Mouse (Mus musculus) yolk sac, embryonic 10.5 days (tissue): Measurements from ENCODE around the gene Thrap3.
"Not testable (repeated sequence)": the region's sequence is repeated elsewhere in the genome, so short reads cannot be mapped to it uniquely, and the experiment has no call there.

Experiments used
- DNase-seq: peaks from one replicate; pipeline ENCODE4 v3.0.0-alpha.2; 2017; ENCODE audit warnings: low spot score

Gene Thrap3

DNA sequence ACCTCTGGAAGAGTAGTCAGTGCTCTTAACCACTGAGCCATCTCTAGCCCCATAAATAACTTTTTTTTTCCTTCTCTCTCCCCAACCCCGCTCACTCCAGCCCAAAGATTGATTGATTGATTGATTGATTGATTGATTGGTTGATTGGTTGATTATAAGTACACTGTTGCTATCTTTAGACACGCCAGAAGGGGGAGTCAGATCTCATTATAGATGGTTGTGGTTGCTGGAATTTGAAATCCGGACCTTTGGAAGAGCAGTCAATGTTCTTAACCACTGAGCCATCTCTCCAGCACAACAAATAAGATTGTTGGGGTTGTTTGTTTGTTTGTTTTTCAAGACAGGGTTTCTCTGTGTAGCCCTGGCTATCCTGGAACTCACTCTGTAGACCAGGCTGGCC, 17.0 kb upstream of the Thrap3 start:
- not testable (repeated sequence) for DNase-seq

DNA sequence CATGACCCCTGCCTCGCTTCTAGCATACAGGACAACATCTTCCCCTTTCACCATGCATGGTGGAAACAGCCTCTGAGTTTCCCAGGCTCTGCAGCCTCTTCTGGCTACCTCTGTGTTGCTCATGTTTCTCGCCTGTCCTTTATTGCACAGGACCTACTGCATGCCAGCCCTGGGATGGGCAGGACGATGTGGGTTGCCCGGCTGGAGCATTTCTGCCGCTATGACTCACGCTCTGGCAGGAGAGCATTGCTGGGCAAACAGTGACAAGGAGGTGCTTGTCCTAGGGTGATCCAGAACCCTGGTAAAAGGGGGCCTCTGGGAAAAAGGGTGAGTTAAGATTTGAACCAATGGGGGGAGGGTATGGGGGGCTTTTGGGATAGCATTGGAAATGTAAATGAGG, 15.2 kb upstream of the Thrap3 start:
- DNase-seq = no peak

- peak; percentile 42 for DNase-seq
These were observed 4.5 kb upstream of the Thrap3 start for GRCm38 (mm10) chr4:126207081-126207480.

DNA sequence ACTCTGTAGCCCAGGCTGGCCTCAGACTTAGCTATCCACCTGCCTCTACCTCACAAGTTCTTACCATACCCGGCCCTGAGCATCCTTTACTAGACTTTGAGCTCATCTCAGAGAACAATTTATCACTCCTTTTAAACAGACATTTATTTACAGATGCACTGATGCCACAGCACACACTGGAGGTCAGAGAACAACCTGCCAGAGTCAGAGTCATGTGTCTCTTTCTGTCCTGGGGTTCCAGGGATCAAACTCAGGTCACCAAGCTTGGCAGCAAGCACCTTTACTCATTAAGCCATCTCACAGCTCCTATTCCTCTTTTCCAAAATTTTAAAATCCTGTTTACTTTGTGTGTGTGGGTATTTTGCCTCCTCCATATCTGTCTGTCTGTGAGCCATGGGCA, 2.8 kb upstream of the Thrap3 start:
- DNase-seq = peak; percentile 62

- DNase-seq = no peak
These were observed 2.2 kb upstream of the Thrap3 start for GRCm38 (mm10) chr4:126204661-126205230.

GRCm38 (mm10) chr4:126204016-126204415, 1.5 kb upstream of the Thrap3 start:
- DNase-seq = no peak

- no peak for DNase-seq
These were observed 856 bp upstream of the Thrap3 start for GRCm38 (mm10) chr4:126203336-126203895.

DNA sequence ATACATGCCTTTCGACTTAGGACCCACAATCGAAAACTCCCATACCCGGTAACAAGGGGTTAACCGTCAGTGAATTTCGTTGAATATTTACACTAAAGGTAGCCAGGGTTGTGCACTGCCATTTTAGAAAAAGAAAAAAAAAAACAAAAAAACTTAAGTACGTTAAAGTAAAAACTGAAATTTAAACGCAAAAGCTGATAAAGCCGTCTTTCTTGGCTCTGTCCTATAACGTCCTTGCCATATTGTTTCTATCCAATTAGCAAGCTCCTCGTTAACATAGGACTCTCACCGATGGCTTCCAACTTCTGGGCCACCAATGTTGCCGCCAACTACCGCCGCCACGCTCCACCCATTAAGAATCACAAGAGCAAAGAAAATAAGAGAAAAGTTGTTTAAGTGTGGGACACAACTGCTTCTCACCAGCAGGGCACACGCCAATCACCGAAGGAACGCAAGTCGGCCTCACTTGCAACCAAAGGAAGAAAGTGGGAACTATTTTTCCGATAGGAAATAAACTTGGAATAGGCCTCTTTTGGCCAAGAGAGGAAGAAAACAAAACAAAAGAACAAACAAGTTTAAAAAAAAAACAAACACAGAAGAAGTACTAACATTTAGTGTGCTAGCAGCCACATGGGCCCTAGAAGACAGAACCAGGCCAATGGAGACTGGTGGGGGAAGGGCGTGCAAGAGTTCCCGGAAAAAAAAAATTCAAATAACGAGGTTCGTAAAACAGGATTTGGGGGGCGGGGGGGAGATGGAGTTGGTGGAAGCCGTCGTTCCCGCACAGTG, 852 bp downstream of the Thrap3 start:
- DNase-seq = peak; percentile 64

- no peak for DNase-seq
These were observed 1.9 kb downstream of the Thrap3 start for GRCm38 (mm10) chr4:126200656-126201055.

DNA sequence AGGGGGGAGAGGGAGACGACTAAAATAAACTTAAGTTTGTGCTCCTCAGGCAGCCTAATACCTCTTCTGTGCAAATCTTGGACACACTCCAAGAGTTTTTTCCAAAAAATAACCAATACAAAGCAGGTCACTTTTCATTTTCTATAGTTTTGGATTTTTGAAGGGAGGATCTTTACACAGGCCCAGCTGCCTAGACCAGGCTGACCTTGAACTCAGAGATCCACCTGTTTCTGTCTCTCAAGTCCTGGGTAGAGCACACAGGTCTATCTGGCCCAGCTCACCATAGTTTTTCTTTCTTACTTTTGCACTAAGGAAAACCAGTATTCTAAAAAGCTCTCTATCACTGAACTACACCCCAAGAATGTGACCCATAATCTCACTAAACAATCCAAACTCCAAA, 2.5 kb downstream of the Thrap3 start:
- no peak for DNase-seq

DNA sequence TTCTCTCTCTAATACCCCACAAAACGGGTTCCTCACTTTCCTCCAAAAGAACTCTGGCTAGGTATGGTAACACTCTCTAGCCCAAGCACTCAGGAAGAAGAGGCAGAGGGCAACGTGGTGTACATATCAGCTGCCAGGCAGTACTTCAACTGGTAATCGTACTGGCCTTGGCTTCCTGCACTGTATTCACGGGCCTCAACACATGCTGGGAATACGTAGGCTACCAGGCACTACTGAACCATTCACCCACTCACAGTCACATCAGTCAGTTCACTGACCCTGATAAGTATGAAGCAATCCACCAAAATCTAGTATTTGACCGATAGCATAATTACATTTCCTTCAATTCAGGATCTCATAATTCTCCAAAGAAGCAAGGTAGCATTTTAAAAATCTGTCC, 3.0 kb downstream of the Thrap3 start:
- no peak for DNase-seq

DNA sequence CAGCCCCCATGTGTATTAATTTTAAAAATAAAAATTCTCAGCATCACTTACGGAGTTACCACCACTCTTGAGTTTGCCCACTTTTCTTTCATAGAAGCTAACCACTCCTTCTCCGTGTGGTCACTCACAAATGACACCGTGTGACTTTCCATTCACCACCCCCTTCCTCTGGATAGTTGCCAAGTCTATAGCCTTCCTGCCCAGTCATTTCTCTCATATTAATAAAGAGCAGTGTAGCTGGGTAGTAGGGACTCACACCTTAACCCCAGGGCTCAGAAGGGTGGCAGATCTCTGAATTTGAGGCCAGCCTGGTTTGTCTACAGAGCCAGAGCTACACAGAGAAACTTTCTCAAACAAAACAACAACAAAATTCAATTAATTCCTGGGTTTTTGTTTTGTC, 5.1 kb downstream of the Thrap3 start:
- DNase-seq = no peak

- no peak for DNase-seq
These were observed 7.6 kb downstream of the Thrap3 start for GRCm38 (mm10) chr4:126194916-126195315.

GRCm38 (mm10) chr4:126194216-126194615, 8.3 kb downstream of the Thrap3 start:
- DNase-seq = no peak

DNA sequence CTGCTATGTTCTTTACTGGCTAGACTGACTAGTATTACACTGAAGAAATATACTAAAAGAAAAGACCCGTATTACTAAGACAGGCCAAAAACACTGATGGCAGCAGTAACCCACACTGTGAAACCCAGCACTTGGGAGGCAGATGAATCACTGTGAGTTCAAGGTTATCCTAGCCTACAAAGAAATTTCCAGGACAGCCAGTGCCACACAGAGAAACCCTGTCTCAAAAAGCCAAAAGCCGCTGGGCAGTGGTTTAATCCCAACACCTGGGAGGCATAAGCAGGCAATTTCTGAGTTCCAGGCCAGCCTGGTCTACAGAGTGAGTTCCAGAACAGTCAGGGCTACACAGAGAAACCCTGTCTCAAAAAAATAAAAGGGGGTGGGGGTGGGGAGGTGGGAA, 11.9 kb downstream of the Thrap3 start:
- DNase-seq = no peak

DNA sequence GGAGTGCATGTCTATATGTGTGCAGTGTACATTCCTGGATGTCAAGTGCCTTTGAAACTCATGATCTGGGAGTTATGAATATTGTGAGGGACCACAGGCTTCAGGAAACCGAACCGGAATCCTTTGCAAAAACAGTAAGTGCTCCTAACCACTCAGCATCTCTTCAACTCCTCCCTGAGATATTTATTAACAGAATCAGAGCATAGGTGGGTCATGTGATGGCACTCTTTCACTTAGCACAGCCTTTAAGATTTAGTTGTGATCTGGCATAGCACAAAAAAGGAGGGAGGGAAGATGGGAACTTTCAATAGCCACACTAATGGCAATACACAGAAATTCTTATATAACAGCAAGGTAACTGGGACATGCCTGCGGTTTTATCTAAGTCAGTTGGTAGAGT, 15.5 kb downstream of the Thrap3 start:
- no peak for DNase-seq

GRCm38 (mm10) chr4:126183034-126183433, 19.5 kb downstream of the Thrap3 start:
- no peak for DNase-seq

DNA sequence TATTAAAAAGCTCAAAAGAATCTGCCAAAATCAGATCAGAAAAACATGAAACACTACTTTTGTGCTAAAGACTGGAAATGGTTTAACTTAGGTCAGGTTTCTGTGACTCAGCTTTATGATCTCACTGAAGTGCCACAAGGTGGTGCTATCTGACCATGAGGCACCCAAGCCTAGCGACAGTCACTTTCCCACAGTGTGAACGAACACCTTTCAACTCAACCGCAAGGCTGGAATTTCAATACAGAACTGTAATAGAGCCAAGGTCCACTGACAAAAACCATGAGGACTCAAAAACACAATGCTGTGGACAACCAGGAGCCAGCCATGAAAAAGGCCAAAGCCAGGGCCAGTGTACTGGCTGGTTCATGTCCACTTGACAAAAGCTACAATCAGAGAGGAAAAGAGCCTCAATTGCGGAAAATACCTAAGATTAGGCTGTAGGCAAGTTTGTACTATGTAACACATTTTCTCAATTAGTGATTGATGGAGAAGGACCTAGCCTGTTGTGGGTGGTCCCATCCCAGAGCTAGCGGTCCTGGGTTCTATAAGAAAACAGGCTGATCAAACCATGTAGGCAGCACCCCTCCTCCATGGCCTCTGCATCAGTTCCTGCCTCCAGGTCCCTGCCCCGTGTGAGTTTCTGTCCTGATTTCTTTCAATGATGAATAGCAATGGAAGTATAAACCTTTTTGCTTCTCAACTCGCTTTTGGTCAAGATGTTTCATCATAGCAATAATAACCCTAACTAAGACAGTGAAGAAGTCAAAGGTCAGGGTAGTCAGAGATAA, 21.2 kb downstream of the Thrap3 start:
- DNase-seq = peak; percentile 20

DNA sequence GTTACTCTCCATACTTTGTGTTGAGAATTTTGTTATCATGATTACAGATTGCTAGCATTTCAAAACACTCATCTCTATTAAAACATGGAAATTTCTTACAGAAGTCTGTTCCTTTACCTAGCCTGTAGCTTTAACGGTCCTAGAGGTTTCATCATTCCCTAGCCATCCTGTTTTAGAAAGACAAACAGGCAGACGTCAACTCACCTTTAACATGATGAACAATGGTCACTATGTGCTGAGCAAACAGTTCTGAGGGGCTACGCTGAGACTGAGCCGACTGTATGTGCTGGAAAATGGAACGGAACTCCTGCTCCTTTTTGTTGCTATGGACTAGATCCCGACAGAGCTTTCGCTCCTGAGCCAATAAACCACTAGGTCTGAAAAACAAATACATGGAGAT, 26.6 kb downstream of the Thrap3 start:
- DNase-seq = not testable (repeated sequence)

- no peak for DNase-seq
These were observed 28.8 kb downstream of the Thrap3 start for GRCm38 (mm10) chr4:126173800-126174199.

GRCm38 (mm10) chr4:126170737-126171136, 31.8 kb downstream of the Thrap3 start:
- not testable (repeated sequence) for DNase-seq

DNA sequence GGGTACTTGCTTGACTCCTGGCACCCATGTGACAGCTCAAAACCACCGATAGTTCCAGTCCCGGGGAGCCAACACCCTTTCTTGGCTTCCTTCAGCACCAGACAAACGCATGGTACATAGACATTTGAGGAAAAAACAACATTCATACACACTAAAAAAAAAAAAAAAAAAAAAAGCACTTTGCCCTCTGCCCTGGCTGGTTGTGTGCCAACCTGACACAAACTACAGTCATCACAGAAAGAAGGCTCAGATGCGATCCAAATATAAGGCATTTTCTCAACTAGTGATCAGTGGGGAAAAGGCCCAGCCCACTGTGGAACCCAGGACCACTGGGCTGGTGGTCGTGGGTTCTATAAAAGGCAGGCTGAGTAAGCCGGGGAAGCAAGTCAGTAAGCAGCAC, 33.7 kb downstream of the Thrap3 start:
- DNase-seq = no peak

- no peak for DNase-seq
These were observed 36.5 kb downstream of the Thrap3 start for GRCm38 (mm10) chr4:126166084-126166483.
